Mouse (Mus musculus) retina, embryonic 14.5 days (tissue): ENCODE results near the gene Slc44a5.
A peak's percentile ranks its signal among the peaks of the same experiment; 100 is the strongest.

Source experiments
- DNase-seq: peaks from one replicate; pipeline ENCODE4 v3.0.0-alpha.2; 2015; ENCODE audit warnings: low spot score

Slc44a5 gene

GRCm38 (mm10) chr3:154171881-154172592 lies 198.8 kb downstream of the Slc44a5 start:
- DNase-seq: no peak

DNA sequence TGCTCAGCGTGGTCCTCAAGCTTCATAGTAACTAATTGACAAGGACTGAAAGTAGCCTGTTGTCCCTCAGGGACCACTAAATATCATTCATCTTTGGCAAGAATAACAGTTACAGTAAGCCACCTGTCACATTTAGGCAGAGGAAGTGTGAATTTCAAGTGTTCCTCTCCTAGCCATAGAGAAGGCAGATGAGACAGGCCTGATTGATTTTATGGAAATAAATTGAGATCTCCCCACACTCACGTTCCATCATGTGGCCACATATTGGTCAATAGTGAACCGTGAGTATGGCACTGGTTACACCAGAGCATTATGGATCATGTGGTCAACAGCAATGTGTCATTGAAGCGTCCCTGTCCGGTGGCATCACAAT lies 199.3 kb downstream of the Slc44a5 start:
- DNase-seq: no peak

- DNase-seq: no peak
Measured at GRCm38 (mm10) chr3:154173556-154173955, 200.3 kb downstream of the Slc44a5 start.

DNA sequence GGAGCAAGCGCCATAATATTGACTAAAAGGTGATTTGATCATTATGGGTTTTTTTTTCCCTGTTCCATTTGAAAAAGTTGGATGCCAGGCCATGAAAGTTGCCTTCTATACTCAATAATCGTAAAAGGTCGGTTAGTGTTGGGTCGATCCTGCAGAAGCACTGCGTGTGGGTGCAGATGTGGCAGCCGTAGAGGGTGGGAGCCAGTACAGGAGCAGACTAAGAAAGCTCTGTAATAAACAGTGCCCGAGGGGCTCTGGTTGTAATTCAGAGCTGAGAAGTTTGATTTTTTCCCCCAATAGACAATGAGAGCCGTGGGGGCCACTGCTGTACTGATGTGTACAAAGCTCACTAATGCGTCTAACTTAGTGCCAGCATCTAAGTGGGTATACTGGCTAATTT lies 200.8 kb downstream of the Slc44a5 start:
- DNase-seq: no peak

DNA sequence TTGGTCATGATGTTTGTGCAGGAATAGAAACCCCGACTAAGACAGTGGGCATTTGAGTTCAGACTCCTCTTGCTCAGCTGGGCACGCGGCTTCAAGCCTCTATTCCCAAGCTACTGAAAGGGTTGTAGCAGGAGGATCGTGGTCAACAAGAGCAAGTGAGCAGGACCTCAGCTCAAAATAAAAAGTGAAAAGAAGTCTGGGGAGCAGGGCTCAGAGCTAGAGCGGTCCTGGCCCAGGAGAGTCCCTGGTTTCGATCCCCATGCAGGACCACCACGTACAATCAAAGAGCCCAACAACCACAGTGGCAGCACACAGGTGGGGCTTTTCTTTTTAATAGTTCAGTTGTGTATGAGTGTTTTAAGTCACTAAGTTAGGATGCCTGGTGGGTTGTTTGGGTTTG lies 201.5 kb downstream of the Slc44a5 start:
- DNase-seq: no peak

DNA sequence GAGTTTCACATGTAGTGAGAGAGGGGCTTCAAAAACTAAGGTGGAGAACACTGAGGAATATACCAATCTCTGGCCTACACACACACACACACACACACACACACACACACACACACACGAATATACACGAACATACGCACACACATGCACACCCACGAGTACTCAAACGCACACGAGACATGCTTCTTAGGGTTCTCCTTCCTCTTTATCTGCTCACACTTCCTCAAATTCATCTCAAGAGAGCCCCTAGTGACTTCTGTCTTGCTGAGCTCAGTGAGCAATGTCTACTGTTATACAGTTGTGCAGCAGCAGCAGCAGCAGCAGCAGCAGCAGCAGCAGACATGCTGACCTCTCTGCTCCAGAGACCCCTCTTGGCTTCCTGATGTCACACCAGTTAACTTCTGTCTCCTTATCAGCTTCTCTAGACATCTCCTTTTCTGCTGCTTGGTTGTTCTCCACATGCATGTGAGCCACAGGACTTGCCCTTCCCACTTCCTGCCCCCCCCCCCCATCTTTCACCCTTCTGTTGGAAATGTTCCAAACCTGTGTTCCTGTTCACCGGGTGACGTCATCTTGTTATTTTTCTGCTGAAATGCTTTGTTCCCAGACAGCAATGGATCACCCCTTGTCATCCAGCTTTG lies 204.5 kb downstream of the Slc44a5 start:
- DNase-seq: no peak

GRCm38 (mm10) chr3:154179423-154179920 lies 206.2 kb downstream of the Slc44a5 start:
- no peak for DNase-seq

- DNase-seq: no peak
Measured at GRCm38 (mm10) chr3:154182987-154183386, 209.8 kb downstream of the Slc44a5 start.

DNA sequence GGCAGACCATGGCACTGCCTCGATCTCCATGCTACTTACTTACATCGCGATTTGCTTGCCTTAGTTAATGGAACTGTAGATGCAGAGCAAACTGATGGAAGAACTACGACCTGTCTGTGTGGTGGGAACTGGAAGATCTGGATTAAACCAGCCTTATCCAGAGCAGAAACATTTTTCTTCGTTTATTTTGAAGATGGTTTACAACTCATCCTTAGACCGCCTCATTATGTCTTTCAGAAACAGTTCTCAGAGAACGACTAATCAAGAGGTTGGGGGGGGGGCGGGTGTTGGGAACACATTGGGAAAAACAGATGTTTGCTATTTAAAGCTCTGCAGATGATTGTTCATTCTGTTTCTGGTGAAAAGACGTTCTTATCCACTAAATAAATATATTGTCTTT lies 210.7 kb downstream of the Slc44a5 start:
- DNase-seq: no peak

DNA sequence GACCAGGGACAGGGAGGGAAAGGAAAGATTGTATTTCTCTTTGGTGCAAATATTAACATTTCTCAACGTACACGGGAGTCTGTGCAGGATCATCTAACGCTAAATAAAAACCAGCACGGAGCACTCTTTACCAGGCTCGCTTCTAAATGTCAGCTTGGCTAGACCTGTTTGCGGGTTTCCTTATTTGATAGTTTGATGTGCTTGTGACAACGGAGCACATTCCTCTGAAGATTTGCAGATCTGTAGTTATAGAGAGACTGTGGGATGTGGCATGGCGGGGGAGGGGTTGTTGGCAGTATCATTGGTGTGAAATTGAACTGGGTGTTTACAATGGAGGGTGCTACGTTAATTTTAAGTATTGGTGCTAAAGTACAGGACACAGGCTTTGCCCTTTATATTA lies 215.4 kb downstream of the Slc44a5 start:
- DNase-seq: no peak

DNA sequence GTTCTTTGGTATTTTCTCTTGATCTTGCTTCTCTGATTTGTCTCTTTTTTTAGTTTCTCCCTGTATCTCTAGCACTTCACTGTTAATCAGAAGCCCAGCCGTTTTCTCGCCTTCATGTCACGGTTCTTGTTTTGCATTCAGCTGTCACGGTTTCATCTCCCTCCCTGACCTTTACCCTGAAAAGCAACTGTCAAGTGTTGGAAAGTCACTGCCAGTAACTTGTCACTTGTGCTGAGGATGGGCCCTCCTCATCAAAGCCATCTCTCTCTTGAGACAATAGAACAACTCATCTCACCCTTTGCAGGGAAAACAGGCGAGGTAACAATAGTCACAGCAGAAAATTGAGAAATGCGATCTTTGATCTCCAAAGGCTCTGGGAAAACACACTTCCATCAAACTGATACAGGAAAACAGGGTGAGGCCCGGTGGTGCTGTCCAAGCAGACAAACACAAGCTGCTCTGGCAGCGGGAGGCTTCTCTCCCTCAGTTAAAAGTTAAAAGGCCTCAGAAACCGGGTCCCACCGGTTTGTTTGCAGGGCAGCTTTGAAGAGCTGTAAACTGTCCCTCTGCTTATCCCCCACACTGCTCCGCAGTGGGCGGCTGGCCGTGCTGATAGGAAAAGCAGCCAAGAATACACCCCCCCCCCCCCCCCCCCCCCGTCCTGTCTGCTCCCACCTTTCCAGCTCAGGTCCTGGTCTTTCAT lies 219.2 kb downstream of the Slc44a5 start:
- no peak for DNase-seq

- DNase-seq: no peak
Measured at GRCm38 (mm10) chr3:154193189-154193840, 220.1 kb downstream of the Slc44a5 start.

GRCm38 (mm10) chr3:154200422-154200828 lies 227.2 kb downstream of the Slc44a5 start:
- DNase-seq: no peak

GRCm38 (mm10) chr3:154201796-154202195 lies 228.6 kb downstream of the Slc44a5 start:
- no peak for DNase-seq

DNA sequence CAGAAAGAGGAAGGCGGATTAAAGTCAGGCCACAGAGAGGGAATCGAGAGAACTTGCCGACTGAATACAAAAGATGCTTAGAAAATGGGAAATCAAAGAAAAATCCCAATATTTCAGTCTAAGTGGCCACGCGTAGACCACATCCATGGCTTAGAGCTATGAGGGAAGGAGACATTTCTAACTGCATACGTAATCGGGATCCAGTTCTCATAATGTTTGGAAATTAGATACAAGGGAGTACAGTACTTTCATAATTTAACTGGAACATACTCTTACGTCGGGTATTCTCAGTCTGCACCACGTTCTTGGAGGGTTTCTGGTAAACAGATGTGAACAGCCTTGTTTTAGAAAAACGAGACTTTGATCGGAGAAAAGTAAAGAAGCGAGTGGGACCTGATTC lies 229.1 kb downstream of the Slc44a5 start:
- DNase-seq: no peak

- no peak for DNase-seq
Measured at GRCm38 (mm10) chr3:154208479-154208878, 235.2 kb downstream of the Slc44a5 start.

DNA sequence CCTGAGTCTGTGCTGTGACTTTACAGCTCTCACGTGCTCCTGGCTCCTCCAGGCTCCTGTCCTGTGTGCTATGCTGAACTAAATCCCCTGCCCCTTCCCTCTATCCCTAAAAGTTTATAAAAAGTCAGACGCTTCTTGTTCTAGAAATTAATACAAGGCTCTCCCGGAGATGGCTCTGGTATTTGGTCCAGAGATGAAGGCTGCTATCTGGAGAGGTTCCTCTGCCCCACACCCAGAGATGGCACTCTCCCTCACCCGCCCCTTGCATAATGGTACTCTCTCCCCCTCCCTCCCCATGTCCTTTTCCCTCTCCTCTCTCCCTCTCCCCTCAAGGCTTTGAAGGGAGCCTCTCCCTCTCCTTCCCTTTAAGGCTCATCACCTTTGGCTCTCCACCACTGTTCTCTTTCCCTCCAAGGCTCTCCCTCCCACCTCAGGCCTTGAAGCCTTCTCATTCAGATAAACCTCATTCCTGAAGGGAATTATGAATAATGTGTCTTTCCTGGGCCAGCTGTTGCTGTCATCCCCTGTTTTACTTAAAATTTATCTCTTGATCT lies 236.0 kb downstream of the Slc44a5 start:
- no peak for DNase-seq

GRCm38 (mm10) chr3:154209776-154210430 lies 236.7 kb downstream of the Slc44a5 start:
- DNase-seq: no peak

- peak; percentile 41 for DNase-seq
Measured at GRCm38 (mm10) chr3:154210431-154211055, 237.3 kb downstream of the Slc44a5 start.

DNA sequence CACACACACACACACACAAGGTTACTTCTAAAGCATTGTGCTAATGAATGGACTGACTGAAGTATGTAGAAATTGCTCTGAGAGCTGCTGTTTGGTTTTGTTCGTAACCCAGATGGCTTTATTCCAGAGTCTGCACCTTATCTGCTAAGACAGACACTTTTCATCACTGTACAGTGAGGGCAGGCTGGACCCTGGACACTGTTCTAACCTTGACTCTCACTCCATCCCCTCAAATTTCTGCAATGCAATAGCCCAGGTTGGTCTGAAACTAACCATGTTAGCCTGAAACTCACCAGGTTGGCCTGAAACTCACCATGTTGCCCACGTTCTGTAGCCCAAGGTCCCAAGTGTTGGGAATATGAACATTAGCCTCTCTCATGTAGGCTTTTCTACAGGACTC lies 239.3 kb downstream of the Slc44a5 start:
- DNase-seq: no peak

DNA sequence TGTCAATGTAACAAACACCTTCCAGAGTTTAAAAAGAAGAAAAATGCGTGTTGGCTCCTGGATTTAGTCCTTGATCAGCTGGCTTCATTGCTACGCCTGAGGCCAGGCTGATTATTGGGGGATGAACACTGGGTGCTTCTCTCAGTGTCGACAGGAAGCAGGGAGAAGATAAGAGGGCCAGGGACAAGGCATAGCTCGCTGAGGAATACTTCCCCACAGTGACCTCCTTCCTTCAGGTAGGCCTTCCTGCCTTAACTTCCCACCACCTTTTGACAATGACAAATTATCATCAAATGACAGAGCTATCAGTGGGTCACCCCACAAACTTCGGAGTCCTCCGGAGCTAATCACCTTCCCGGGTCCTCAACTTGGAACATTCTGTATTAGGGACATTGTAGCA lies 242.1 kb downstream of the Slc44a5 start:
- no peak for DNase-seq
